Mouse (Mus musculus): Measurements from ENCODE around the gene Cbx3.

DNA sequence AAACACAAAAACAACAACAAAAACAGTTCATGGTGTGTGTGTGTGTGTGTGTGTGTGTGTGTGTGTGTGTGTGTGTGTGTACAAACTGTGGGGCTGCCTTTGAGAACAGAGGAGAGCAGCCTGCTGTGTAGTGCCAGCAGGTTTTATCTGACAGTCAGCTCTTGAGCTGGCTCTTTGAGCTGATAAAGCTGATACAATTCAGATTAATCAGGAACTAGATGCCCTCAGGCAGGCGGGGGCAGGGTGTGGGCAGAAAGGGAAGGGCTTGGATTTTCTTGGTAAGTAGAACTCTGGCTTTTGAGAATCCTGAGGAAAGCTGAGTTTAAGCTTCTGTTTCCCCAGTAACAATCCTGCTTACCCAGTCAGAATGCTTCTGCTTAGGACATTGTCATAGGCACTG is 35.5 kb downstream of the Cbx3 start:
- TF ChIP-seq CTCF (IDR thresholded peaks at IDR 0.05; ENCODE audit: extremely low read depth, insufficient read length, insufficient replicate concordance, low read depth, low read length) = no peak
- no peak for TF ChIP-seq POLR2A (IDR thresholded peaks at IDR 0.05; ENCODE audit: low read depth, low read length)

Data from small intestine, adult 2 months (tissue).